Mouse (Mus musculus) small intestine, adult 2 months (tissue): ENCODE results near the gene Arpc2. TPM values are rescaled to one million over a fixed set of nuclear protein-coding genes. Genes with fewer than 3 reads are reported as not detected.
A peak's percentile ranks its signal among the peaks of the same experiment; 100 is the strongest.

Experiments
- H3K27ac ChIP-seq: fragments of 200-500 bp; 2 replicates; pipeline ENCODE4 v1.5.1; 2012; ENCODE audit warnings: low read depth, low read length, control low read depth, inconsistent platforms; ENCODE audit not compliant: insufficient read depth
- H3K27me3 ChIP-seq: fragments of 200-500 bp; 2 replicates; pipeline ENCODE4 v1.6.1; 2012; ENCODE audit warnings: mild to moderate bottlenecking, moderate library complexity, low read length, inconsistent platforms; ENCODE audit not compliant: control insufficient read depth, insufficient read depth
- H3K36me3 ChIP-seq: fragments of 200-500 bp; 2 replicates; pipeline ENCODE4 v1.6.1; 2012; ENCODE audit warnings: mild to moderate bottlenecking, low read length, control low read depth, inconsistent platforms; ENCODE audit not compliant: control insufficient read depth, insufficient read depth
- H3K4me1 ChIP-seq: fragments of 200-500 bp; 2 replicates; pipeline ENCODE4 v1.6.1; 2012; ENCODE audit warnings: low read length, inconsistent platforms, mixed read lengths; ENCODE audit not compliant: control insufficient read depth, insufficient read depth, insufficient read length
- H3K4me3 ChIP-seq: fragments of 200-500 bp; 2 replicates; pipeline ENCODE4 v1.5.1; 2012; ENCODE audit warnings: low read depth, mild to moderate bottlenecking, control low read depth, inconsistent platforms, low read length, moderate library complexity
- CTCF ChIP-seq: fragments of 200-500 bp; IDR thresholded peaks from 2 replicates; pipeline ENCODE4 v1.5.1; 2012; ENCODE audit warnings: low read depth, mild to moderate bottlenecking, control low read depth, inconsistent platforms, low read length, moderate library complexity, mixed read lengths; ENCODE audit not compliant: insufficient replicate concordance, insufficient read length; ENCODE audit errors: extremely low read depth
- POLR2A ChIP-seq: fragments of 200-500 bp; IDR thresholded peaks from 2 replicates; pipeline ENCODE4 v1.6.1; 2012; ENCODE audit warnings: low read depth, mild to moderate bottlenecking, control low read depth, inconsistent platforms, low read length, moderate library complexity
- WGBS: fragments of 180-500 bp; shearing (Covaris S2); methylation state at CpG from one replicate; pipeline ENCODE4 v1.1.7; 2018; 5-methylcytosine and 5-hydroxymethylcytosine counted together
- polyA plus RNA-seq: library from polyadenylated mRNA; depleted of rRNA; stranded (reverse); fragments of >200 nt; gene quantifications from 2 replicates; pipeline ENCODE4 v1.2.3, GENCODE M21; 2012; rRNA removed

Arpc2 gene
- 110 and 323 TPM in 2 replicates for polyA plus RNA-seq

DNA sequence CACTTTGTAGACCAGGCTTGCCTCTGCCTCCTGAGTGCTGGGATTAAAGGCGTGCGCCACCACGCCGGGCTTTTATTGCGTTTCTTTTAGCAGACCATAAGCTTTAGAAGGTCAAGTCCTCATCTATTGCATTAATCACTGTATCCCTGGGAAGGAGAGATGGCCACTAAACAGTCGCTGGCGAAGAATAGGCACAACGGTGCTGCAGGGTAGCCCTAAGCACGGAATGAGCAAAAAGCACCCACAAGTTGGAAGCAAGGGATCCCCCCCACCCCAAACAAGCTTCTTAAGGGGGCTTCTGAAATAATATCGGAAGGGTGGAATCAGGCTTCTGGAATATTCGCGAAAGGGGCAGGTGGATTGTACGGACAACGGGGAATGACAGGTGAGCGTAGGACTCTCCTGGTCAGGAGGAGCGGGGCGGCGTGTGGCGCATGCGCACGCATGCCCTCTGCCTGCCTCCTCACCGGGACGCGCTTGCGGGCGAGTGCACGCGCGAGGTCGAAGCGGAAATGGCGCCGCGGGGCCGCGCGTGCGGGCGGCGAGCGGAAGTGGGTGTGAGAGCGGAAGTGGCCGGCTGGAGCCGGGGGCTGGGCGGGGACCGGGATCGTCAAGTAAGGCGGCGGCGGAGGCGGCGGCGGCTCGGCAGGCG lies at the start of gene Arpc2:
Gene Arpc2, plus strand, starts transcription at position 147 of the 652 bp plus-strand sequence.
- Histone ChIP-seq H3K4me3 (peak within 1 kb of the TSS; percentile 84), H3K4me1 (peaks cover 11% of the 10 kb centered on the region), H3K36me3 (peaks cover 1% of the 10 kb centered on the region), H3K27ac (peak within 1 kb of the TSS; percentile 95), H3K27me3 (no peaks in the 10 kb centered on the region)
- no peak for TF ChIP-seq CTCF
- TF ChIP-seq POLR2A, result peak; percentile 75
- under 1% methylated on average over 55 of the region's 55 CpGs for WGBS

DNA sequence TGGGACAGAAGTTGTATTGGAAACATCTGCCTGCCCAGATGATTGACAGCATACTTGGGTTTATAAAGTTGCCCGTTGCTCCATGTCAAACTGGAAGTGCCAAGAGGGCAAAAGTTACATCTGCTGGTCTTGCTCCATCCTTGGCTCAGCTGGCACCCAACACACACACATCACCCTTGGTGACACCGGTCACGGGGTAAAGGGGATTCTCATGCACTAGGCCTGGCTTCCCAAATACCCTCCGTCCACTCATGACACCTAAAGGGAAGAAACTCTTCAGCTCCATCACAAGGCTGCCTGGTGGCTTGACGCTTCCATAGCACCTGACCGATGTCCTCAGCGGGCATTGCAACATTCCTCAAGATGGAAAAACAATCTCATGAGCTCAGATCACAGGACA lies 45.4 kb upstream of the Arpc2 start:
- H3K27ac ChIP-seq, result no peak overlapping the region
- no peaks in the 10 kb centered on the region for H3K27me3 ChIP-seq
- H3K36me3 ChIP-seq, result no peaks in the 10 kb centered on the region
- no peak overlapping the region for H3K4me3 ChIP-seq
- TF ChIP-seq CTCF, result no peak
- no peak for TF ChIP-seq POLR2A
- no peaks in the 10 kb centered on the region for H3K4me1 ChIP-seq
- WGBS, result 84% methylated on average over 7 of the region's 7 CpGs

DNA sequence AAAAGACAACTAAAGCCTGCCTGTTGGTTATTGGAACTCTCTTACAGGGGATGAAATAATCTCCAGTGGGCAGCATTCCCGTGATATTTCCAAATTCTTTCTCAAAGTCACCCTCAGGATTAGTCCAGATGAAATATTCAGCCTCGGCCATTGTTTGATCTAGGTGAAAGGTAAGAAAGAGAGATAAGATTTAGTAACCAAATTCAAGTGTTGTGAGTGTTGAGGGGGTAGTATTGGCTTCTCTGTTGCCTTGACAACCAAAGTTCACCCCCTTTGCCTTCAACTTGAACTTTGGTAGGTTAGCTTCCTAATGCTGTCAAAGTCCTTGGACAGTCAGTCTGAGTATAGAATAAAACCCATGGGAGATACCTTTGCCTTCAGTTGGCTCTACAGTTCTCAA lies 43.2 kb upstream of the Arpc2 start:
- H3K36me3 ChIP-seq, result no peaks in the 10 kb centered on the region
- TF ChIP-seq POLR2A, result no peak
- H3K27ac ChIP-seq, result no peak overlapping the region
- WGBS, result 45% methylated on average over 2 of the region's 2 CpGs
- H3K27me3 ChIP-seq, result no peaks in the 10 kb centered on the region
- no peak overlapping the region for H3K4me3 ChIP-seq
- H3K4me1 ChIP-seq, result peaks cover 6% of the 10 kb centered on the region; the same call in 1 of the 2 replicates

DNA sequence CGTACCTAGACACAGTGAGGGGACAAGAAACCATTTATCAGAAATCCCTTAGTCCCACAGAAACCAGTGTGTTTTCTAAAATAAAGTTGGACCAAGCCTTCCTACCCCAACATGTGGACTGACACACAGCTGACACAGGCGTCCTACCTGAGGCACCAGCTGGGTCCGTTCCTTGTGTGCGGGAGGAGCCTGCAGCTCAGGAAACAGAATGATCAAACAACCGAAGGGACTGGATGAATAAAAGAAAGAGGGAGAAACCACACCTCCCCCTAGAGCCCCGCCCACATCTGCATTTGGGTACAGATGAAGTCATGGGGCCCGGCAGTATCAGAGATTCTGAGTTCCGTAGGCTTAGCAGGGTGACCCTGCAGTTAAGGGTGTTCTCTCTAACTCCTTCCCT lies 41.4 kb upstream of the Arpc2 start, which contains the start of gene Cxcr1:
Gene Cxcr1, minus strand, starts transcription at position 187 of the 400 bp plus-strand sequence.
- TF ChIP-seq POLR2A, result no peak
- TF ChIP-seq CTCF, result no peak
- peaks cover 20% of the 10 kb centered on the region; the same call in 1 of the 2 replicates for H3K4me1 ChIP-seq
- no peak within 1 kb of the TSS for H3K4me3 ChIP-seq
- 55% methylated on average over 8 of the region's 8 CpGs for WGBS
- no peaks in the 10 kb centered on the region for H3K36me3 ChIP-seq
- H3K27ac ChIP-seq, result no peak within 1 kb of the TSS
- no peaks in the 10 kb centered on the region for H3K27me3 ChIP-seq

DNA sequence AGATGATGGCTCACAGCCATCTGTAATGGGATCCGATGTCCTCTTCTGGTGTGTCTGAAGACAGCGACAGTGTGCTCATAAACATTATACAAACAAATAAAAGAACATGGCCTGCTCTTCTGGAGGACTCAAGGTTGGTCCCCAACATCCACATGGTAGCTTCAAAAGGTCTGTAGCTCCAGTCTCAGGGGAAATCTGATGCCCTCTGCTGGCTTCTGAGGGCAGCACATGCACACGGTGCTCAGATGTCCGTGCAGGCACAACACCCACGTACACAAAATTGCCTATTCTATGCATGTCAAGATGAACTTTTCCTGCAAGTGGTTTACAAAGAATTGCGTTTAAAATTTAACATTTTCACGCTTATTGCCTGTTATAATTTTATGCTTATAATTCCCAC lies 39.9 kb upstream of the Arpc2 start:
- Histone ChIP-seq H3K27me3 (no peaks in the 10 kb centered on the region), H3K36me3 (no peaks in the 10 kb centered on the region), H3K27ac (no peak overlapping the region), H3K4me3 (no peak overlapping the region), H3K4me1 (peaks cover 22% of the 10 kb centered on the region)
- WGBS, result 28% methylated on average over 7 of the region's 7 CpGs
- peak; percentile 76; the same call in 1 of the 2 replicates for TF ChIP-seq CTCF
- TF ChIP-seq POLR2A, result no peak

DNA sequence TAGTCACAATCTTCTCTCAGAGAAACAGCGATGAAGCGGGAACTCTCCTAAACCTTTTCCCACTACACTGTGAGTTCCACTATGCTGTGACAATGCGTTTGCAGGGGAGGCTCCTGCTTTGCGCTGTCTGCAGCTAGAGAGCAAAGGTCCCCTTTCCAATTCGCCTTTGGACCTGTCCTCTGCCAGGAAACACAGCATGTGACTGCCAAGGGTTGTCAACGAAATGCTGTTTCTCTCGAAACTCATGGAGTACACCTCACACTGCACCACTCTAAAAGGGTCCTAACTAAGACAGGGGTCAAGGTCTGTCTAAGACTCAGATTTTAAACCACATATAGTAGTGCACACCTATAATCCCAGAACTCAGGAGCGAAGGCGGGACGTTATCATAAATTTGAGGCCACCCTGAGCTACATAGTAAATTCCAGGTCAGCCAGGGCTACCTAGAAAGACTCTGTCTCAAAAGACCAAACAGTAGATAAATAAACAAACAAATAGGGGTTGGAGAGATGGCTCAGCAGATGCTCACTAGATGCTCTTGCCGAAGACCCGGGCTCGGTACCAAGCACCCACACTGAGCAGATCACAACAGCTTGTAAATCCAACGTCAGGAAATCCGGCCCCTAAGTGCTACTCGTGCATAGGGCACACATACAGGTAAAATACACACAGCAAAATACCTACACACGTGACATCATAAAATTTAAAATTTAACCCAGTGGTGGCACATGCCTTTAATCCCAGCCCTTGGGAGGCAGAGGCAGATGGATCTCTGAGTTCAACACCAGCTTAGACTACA lies 39.1 kb upstream of the Arpc2 start:
- Histone ChIP-seq H3K27me3 (no peaks in the 10 kb centered on the region), H3K4me1 (peaks cover 22% of the 10 kb centered on the region), H3K4me3 (peak overlapping the region; percentile 5; the same call in 1 of the 2 replicates), H3K36me3 (no peaks in the 10 kb centered on the region), H3K27ac (peak overlapping the region; percentile 77)
- 34% methylated on average over 17 of the region's 17 CpGs for whole genome bisulfite sequencing
- TF ChIP-seq POLR2A (no peak), CTCF (no peak)
